Mouse (Mus musculus): Measurements from ENCODE around the gene Capns2.

GRCm38 (mm10) chr8:92913396-92913795 is 12.2 kb downstream of the Capns2 start:
- no peak for TF ChIP-seq RAD21 (IDR thresholded peaks at IDR 0.05; ENCODE audit: low read depth, low read length)
- no peak for TF ChIP-seq CTCF (IDR thresholded peaks at IDR 0.05 in 2 of 3, conservative IDR thresholded peaks at IDR 0.05 in 1 of 3; ENCODE audit: control insufficient read depth in 1 of 3, insufficient read depth in 1 of 3, low read depth in 2 of 3, low read length in 3 of 3, poor library complexity in 1 of 3, severe bottlenecking in 1 of 3)
- no peak for TF ChIP-seq SIN3A (IDR thresholded peaks at IDR 0.05; ENCODE audit: low read length)
- no peak for TF ChIP-seq EP300 (IDR thresholded peaks at IDR 0.05; ENCODE audit: low read depth in 1 of 2, low read length in 2 of 2)
- no peak for TF ChIP-seq ZNF384 (IDR thresholded peaks at IDR 0.05; ENCODE audit: low read depth, low read length)
- TF ChIP-seq POLR2A (IDR thresholded peaks at IDR 0.05; ENCODE audit: control insufficient read depth in 1 of 2, insufficient read depth in 1 of 2, low read depth in 1 of 2, low read length in 2 of 2, poor library complexity in 1 of 2): no peak
- TF ChIP-seq HCFC1 (IDR thresholded peaks at IDR 0.05; ENCODE audit: low read depth, low read length): no peak
- no peak for TF ChIP-seq CHD2 (IDR thresholded peaks at IDR 0.05; ENCODE audit: low read length)
- no peak for TF ChIP-seq USF2 (IDR thresholded peaks at IDR 0.05; ENCODE audit: borderline replicate concordance in 1 of 2, insufficient read depth in 1 of 2, low read depth in 1 of 2, low read length in 2 of 2)
- TF ChIP-seq GATA1 (IDR thresholded peaks at IDR 0.05; ENCODE audit: low read depth, low read length): no peak
- no peak for TF ChIP-seq JUND (IDR thresholded peaks at IDR 0.05; ENCODE audit: low read depth, low read length)
- no peak for TF ChIP-seq MAFK (IDR thresholded peaks at IDR 0.05; ENCODE audit: borderline replicate concordance, low read depth, low read length)
- no peak for TF ChIP-seq MXI1 (IDR thresholded peaks at IDR 0.05; ENCODE audit: low read depth, low read length)
- TF ChIP-seq ZC3H11A (IDR thresholded peaks at IDR 0.05; ENCODE audit: low read depth, low read length): no peak
